Mouse (Mus musculus): ENCODE data around the gene Slc12a4. TPM values are rescaled to one million over a fixed set of nuclear protein-coding genes. Genes with fewer than 3 reads are reported as not detected.
A peak's percentile ranks its signal among the peaks of the same experiment; 100 is the strongest.

The Slc12a4 gene
- polyA plus RNA-seq, 1 experiment from 2014 or later: 5.1 TPM

DNA sequence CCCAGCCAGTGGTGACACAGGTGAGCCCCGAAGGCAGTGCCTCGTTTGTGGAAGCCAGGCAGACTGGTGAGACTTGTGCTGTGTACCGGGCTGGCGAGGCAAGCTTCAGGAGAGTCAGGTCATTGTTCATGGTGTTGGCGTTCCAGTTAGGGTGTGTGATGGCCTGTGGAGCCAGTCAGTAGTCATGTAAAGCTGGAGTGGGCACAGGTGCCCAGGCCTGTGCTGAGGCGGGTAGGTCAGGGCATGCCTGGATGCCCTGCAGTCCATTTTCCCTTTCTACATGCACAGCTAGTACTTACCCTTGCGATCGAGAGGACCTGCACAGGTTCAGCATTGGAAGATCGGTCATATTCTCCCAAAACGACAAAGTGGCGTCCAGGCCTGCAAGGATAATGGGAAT lies 33.4 kb downstream of the Slc12a4 start:
- Histone ChIP-seq H3K27ac (ENCODE audit: low read depth, low read length) (no peak overlapping the region), H3K4me2 (ENCODE audit: low read length) (no peak overlapping the region), H3K36me3 (ENCODE audit: control insufficient read depth, insufficient read depth, low read length) (peaks cover 19% of the 10 kb centered on the region; the same call in 1 of the 2 replicates), H3K9ac (ENCODE audit: low read length) (no peak overlapping the region), H3K9me3 (replicated peaks; ENCODE audit: control insufficient read depth, low read length) (no peaks in the 10 kb centered on the region), H3K4me1 (ENCODE audit: control insufficient read depth, insufficient read depth, low read length) (peaks cover 5% of the 10 kb centered on the region), H3K4me3 (ENCODE audit: low read depth, low read length) (no peak overlapping the region), H3K27me3 (replicated peaks; ENCODE audit: control insufficient read depth, insufficient read depth, low read length) (no peaks in the 10 kb centered on the region)
- 92% methylated on average over 11 of the region's 11 CpGs for WGBS
- DNase-seq (ENCODE audit: low spot score) (no peak), ATAC-seq (no peak)

DNA sequence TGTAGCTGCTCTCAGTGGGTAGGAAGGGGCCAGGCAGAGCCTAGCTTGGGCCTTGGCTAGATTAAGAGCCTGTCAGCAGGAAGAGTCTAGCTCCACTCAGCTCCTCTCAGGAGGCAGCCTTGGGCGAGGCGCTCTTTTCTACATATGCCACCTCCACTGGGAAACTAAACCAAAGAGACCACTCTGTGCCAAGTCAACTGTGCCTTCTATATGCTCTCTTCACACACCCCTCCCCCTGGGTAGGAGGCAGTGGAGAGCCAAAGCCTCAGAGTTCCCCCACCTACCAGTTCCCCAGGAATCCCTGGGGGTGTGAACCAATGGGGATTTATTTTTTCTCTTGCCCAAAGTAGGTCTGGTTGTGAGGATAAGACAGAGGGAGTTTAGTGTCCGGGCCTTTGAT lies 34.6 kb downstream of the Slc12a4 start:
- Histone ChIP-seq H3K9me3 (replicated peaks; ENCODE audit: control insufficient read depth, low read length) (no peaks in the 10 kb centered on the region), H3K36me3 (ENCODE audit: control insufficient read depth, insufficient read depth, low read length) (peaks cover 19% of the 10 kb centered on the region; the same call in 1 of the 2 replicates), H3K27me3 (replicated peaks; ENCODE audit: control insufficient read depth, insufficient read depth, low read length) (no peaks in the 10 kb centered on the region), H3K4me3 (ENCODE audit: low read depth, low read length) (no peak overlapping the region), H3K27ac (ENCODE audit: low read depth, low read length) (no peak overlapping the region), H3K9ac (ENCODE audit: low read length) (no peak overlapping the region), H3K4me2 (ENCODE audit: low read length) (no peak overlapping the region), H3K4me1 (ENCODE audit: control insufficient read depth, insufficient read depth, low read length) (peaks cover 2% of the 10 kb centered on the region)
- ATAC-seq (no peak), DNase-seq (ENCODE audit: low spot score) (no peak)
- 93% methylated on average over 3 of the region's 3 CpGs for WGBS

DNA sequence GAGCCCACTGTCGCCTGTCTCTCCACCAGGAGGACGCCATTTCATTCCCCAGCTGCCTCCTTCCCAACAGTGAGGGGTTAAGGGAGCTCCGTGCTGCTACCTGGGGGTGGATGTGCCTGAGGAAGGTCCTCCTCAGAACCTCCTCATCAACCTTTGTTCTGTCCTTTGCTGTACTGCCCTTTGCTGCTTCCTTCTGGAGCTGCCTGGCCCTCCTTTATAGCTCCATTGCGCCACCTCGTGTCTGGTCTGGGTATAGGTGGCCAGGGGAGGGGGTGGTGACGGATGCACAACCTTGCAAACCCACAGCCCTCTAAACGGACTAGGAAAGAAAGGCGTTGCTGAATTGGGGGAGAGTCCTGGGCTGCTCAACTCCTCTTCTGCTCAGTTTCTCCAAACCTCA lies 35.3 kb downstream of the Slc12a4 start:
- Histone ChIP-seq H3K9me3 (replicated peaks; ENCODE audit: control insufficient read depth, low read length) (no peaks in the 10 kb centered on the region), H3K27ac (ENCODE audit: low read depth, low read length) (peak overlapping the region; percentile 48; the same call in 1 of the 2 replicates)
- 15% methylated on average over 8 of the region's 8 CpGs for WGBS

DNA sequence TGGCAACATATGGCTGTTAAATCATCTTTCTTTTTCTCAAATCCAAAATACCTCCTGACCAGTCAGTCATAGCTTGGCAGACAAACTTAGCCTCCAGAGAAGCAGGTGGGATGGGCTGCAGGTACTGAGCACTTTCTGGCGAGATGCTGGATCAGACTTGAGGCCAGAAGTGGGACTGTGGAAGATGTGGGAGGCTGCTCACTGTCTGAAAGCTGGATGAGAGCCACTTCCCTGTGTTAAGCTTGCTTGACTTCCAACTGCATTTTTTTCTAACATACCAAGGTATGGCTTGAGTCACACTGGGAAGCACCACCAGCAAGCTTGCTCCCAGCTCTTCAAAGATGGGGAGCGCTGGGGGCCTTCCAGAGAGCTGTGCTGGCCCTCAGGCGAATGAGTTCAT lies 40.8 kb downstream of the Slc12a4 start:
- WGBS: 48% methylated on average over 3 of the region's 3 CpGs
- DNase-seq (ENCODE audit: low spot score): no peak
- H3K9me3 ChIP-seq (replicated peaks; ENCODE audit: control insufficient read depth, low read length): no peaks in the 10 kb centered on the region
- H3K27ac ChIP-seq (ENCODE audit: low read depth, low read length): no peak overlapping the region
- peaks cover 9% of the 10 kb centered on the region; the same call in 1 of the 2 replicates for H3K36me3 ChIP-seq (ENCODE audit: control insufficient read depth, insufficient read depth, low read length)
- no peaks in the 10 kb centered on the region for H3K4me1 ChIP-seq (ENCODE audit: control insufficient read depth, insufficient read depth, low read length)
- no peaks in the 10 kb centered on the region for H3K27me3 ChIP-seq (replicated peaks; ENCODE audit: control insufficient read depth, insufficient read depth, low read length)
- H3K4me2 ChIP-seq (ENCODE audit: low read length): no peak overlapping the region
- H3K4me3 ChIP-seq (ENCODE audit: low read depth, low read length): no peak overlapping the region
- no peak for ATAC-seq
- H3K9ac ChIP-seq (ENCODE audit: low read length): no peak overlapping the region

More for the DNA sequence above, 35.3 kb downstream of the Slc12a4 start:
- Histone ChIP-seq H3K4me1 (ENCODE audit: control insufficient read depth, insufficient read depth, low read length) (no peaks in the 10 kb centered on the region), H3K27me3 (replicated peaks; ENCODE audit: control insufficient read depth, insufficient read depth, low read length) (no peaks in the 10 kb centered on the region), H3K4me3 (ENCODE audit: low read depth, low read length) (no peak overlapping the region), H3K9ac (ENCODE audit: low read length) (peak overlapping the region; percentile 40), H3K4me2 (ENCODE audit: low read length) (no peak overlapping the region), H3K36me3 (ENCODE audit: control insufficient read depth, insufficient read depth, low read length) (peaks cover 19% of the 10 kb centered on the region; the same call in 1 of the 2 replicates)
- DNase-seq (ENCODE audit: low spot score) (peak; percentile 76), ATAC-seq (peak; percentile 75)

DNA sequence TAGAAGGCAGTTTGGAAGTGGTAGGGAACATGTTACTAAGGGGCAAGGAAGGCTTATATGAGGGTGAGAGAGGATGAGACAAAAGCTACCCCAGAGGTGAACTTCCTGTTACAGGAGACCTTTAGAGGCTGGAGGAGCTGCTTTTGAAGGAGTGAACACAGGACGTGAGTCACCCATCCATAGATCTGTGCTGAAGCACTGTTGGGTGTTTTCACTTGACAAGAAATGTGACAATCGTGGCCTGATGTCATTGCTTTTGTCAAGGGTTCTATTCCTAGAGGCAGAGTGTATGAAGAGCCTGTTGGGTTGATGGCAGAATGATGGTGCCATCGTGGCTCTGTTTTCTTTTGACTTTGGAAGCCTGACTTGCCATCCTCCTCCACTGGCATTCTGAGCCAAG lies 46.5 kb downstream of the Slc12a4 start:
- no peak for DNase-seq (ENCODE audit: low spot score)
- no peak overlapping the region for H3K4me2 ChIP-seq (ENCODE audit: low read length)
- no peak overlapping the region for H3K4me3 ChIP-seq (ENCODE audit: low read depth, low read length)
- WGBS: 93% methylated on average over 3 of the region's 3 CpGs
- H3K27ac ChIP-seq (ENCODE audit: low read depth, low read length): no peak overlapping the region
- no peak for ATAC-seq
- H3K9me3 ChIP-seq (replicated peaks; ENCODE audit: control insufficient read depth, low read length): no peaks in the 10 kb centered on the region
- H3K27me3 ChIP-seq (replicated peaks; ENCODE audit: control insufficient read depth, insufficient read depth, low read length): no peaks in the 10 kb centered on the region
- H3K9ac ChIP-seq (ENCODE audit: low read length): no peak overlapping the region
- peaks cover 5% of the 10 kb centered on the region; the same call in 1 of the 2 replicates for H3K36me3 ChIP-seq (ENCODE audit: control insufficient read depth, insufficient read depth, low read length)
- H3K4me1 ChIP-seq (ENCODE audit: control insufficient read depth, insufficient read depth, low read length): no peaks in the 10 kb centered on the region

DNA sequence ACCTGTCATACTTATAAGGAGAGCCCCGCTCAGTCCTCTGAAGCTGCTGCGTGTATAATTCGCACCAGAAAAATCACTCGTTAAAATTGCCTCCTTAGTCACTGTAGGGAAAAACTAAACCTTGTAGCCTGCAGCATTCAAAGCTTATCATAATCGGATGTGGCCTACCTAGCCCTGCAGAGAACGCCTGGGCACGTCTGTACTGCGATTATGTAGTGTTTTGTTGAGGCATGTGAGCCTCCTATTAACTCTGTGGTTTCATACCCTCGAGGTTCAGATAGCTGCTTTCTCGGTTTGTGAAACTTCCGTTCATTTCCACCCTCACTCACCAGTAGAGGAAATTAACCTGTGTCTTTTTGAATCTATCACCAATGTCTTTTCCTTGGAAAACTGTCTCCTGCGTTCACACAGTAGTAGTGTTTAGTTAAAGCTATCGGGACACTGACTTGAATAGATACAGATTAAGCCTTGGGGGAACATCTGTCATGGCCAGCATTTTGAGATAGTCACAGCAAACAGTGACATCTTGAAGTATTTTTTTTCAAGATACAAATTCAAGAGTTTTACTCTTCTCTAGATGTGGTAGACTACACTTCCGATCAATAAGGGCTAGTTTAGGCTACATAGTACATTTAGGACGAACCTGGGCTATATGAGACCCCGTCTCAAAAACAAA lies 64.8 kb downstream of the Slc12a4 start:
- ATAC-seq: no peak
- H3K36me3 ChIP-seq (ENCODE audit: control insufficient read depth, insufficient read depth, low read length): no peaks in the 10 kb centered on the region

DNA sequence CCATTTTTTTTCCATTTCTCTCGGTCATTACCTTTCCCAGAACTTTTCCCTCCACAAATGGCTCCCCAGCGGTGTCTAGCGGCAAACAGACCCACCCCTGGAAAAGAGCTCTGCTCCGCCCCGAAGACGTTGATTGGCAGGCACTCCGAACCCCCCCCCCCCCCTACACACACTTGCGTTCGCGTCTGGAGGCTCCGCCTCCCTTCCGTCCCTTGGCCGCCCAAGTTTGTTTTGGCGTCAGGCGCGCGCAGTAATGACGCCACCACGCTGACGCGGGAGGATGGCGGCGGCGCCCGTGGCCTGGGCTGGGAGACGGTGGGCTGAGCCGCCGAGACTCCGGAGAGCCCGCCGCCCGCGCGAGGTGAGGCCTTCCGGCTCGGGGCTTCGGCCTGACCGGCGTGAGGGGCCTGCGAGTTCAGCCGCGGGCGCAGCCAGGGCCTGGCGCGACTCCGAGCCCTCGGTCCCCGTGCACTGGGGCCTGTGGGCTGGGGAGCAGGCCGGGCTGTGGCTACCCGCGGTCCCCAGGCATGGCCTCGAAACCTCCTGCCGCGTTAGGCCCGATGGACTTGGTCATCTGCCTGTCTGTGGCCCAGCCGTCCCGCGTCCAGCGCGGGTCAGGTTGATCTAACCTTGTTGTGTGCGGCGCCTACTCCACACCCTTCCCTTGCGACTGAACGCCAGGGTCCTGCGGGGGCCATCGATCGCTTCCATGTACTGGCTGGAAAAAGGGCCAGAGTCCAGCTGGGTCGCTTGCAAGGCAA lies 65.5 kb downstream of the Slc12a4 start, which contains the start of gene Pskh1:
Gene Pskh1 (plus strand): TSS at position 262 of the 761 bp plus-strand sequence.
- Histone ChIP-seq H3K9me3 (replicated peaks; ENCODE audit: control insufficient read depth, low read length) (no peaks in the 10 kb centered on the region), H3K36me3 (ENCODE audit: control insufficient read depth, insufficient read depth, low read length) (no peaks in the 10 kb centered on the region), H3K4me1 (ENCODE audit: control insufficient read depth, insufficient read depth, low read length) (peaks cover 5% of the 10 kb centered on the region; the same call in 1 of the 2 replicates), H3K27ac (ENCODE audit: low read depth, low read length) (peak within 1 kb of the TSS; percentile 82), H3K4me3 (ENCODE audit: low read depth, low read length) (peak within 1 kb of the TSS; percentile 93), H3K27me3 (replicated peaks; ENCODE audit: control insufficient read depth, insufficient read depth, low read length) (no peaks in the 10 kb centered on the region), H3K4me2 (ENCODE audit: low read length) (peak within 1 kb of the TSS; percentile 62), H3K9ac (ENCODE audit: low read length) (peak within 1 kb of the TSS; percentile 98)
- DNase-seq (ENCODE audit: low spot score) (peak; percentile 96), ATAC-seq (peak; percentile 94)
- under 1% methylated on average over 49 of the region's 68 CpGs for WGBS

More for the DNA sequence above, 64.8 kb downstream of the Slc12a4 start:
- Histone ChIP-seq H3K9me3 (replicated peaks; ENCODE audit: control insufficient read depth, low read length) (no peaks in the 10 kb centered on the region), H3K27me3 (replicated peaks; ENCODE audit: control insufficient read depth, insufficient read depth, low read length) (no peaks in the 10 kb centered on the region), H3K4me1 (ENCODE audit: control insufficient read depth, insufficient read depth, low read length) (peaks cover 5% of the 10 kb centered on the region; the same call in 1 of the 2 replicates), H3K27ac (ENCODE audit: low read depth, low read length) (peak overlapping the region; percentile 82; the same call in 1 of the 2 replicates), H3K4me2 (ENCODE audit: low read length) (peak overlapping the region; percentile 62), H3K4me3 (ENCODE audit: low read depth, low read length) (peak overlapping the region; percentile 93), H3K9ac (ENCODE audit: low read length) (peak overlapping the region; percentile 98)
- DNase-seq (ENCODE audit: low spot score): no peak
- WGBS: 39% methylated on average over 16 of the region's 16 CpGs

DNA sequence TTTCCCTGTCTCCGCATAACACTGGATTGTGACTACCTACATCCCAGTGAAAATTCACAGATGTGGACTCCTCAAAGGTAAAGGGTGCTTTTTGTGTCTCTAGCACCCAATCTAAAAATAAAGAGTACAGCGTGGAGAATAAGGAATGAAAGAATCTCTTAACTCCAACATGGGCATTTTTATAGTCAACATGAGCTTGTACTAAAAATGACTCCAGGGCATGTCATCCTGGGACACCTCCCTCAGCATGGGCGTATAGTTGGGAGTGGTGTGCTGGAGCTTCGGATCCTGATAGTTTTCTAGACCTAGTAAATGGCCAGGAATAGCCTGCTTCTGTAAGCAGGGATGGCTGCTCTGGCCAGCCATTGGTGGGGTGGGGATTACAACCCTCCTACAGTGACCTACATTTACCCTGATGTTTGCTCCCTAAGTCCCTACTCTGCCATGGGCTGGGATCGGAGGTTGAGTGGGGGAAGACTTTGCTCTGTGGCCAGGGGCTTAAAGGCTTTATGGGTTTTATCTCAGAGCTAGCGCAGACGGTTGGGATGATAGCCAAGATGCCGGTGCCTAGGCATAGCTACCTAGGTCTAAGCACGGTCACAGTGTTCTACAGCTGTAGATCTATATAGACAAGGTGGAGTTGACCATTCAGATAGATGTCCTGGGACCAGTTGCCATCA lies 68.0 kb downstream of the Slc12a4 start:
- ATAC-seq (no peak), DNase-seq (ENCODE audit: low spot score) (no peak)
- Histone ChIP-seq H3K36me3 (ENCODE audit: control insufficient read depth, insufficient read depth, low read length) (peaks cover 8% of the 10 kb centered on the region; the same call in 1 of the 2 replicates), H3K4me1 (ENCODE audit: control insufficient read depth, insufficient read depth, low read length) (peaks cover 8% of the 10 kb centered on the region; the same call in 1 of the 2 replicates), H3K27ac (ENCODE audit: low read depth, low read length) (no peak overlapping the region), H3K9ac (ENCODE audit: low read length) (no peak overlapping the region), H3K4me3 (ENCODE audit: low read depth, low read length) (no peak overlapping the region), H3K27me3 (replicated peaks; ENCODE audit: control insufficient read depth, insufficient read depth, low read length) (no peaks in the 10 kb centered on the region), H3K4me2 (ENCODE audit: low read length) (no peak overlapping the region), H3K9me3 (replicated peaks; ENCODE audit: control insufficient read depth, low read length) (no peaks in the 10 kb centered on the region)
- WGBS: 81% methylated on average over 9 of the region's 9 CpGs

Data from forebrain, embryonic 14.5 days (tissue).